Mouse (Mus musculus) T-helper 1 cell (primary cell): Measurements from ENCODE around the gene Zfp687.

Experiments used
- in situ Hi-C: fragments of 300-600 bp; cut with MboI, MseI; formaldehyde crosslinking; loops from one replicate; pipeline ENCODE4 v1.15.1; 2025; ENCODE audit warnings: high pct_unique_total_duplicates

The Zfp687 gene

GRCm38 (mm10) chr3:95016532-95017056, 1.3 kb upstream of the Zfp687 start:
- in situ Hi-C loops: no loop called here

GRCm38 (mm10) chr3:95015891-95016531, 763 bp upstream of the Zfp687 start:
- in situ Hi-C loops: no loop called here

GRCm38 (mm10) chr3:95014428-95015151, 658 bp downstream of the Zfp687 start:
- in situ Hi-C loops: no loop called here

GRCm38 (mm10) chr3:95013699-95014427, 1.4 kb downstream of the Zfp687 start:
- in situ Hi-C loops: no loop called here

GRCm38 (mm10) chr3:95012982-95013381, 2.3 kb downstream of the Zfp687 start:
- in situ Hi-C loops: no loop called here

- in situ Hi-C loops: no loop called here
These were observed 4.9 kb downstream of the Zfp687 start for GRCm38 (mm10) chr3:95010396-95010795.

- in situ Hi-C loops: no loop called here
These were observed 7.5 kb downstream of the Zfp687 start for GRCm38 (mm10) chr3:95007706-95008105.

GRCm38 (mm10) chr3:95005651-95006050, 9.6 kb downstream of the Zfp687 start:
- in situ Hi-C loops: no loop called here

- in situ Hi-C loops: no loop called here
These were observed 12.0 kb downstream of the Zfp687 start for GRCm38 (mm10) chr3:95003273-95003672.

GRCm38 (mm10) chr3:95002569-95002968, 12.7 kb downstream of the Zfp687 start:
- in situ Hi-C loops: no loop called here

- in situ Hi-C loops: loop anchor here (5.0 kb wide), 1 partner anchor 40 kb away; no protein-coding TSS in a partner anchor
These were observed 18.3 kb downstream of the Zfp687 start for GRCm38 (mm10) chr3:94996946-94997345.

- in situ Hi-C loops: no loop called here
These were observed 26.0 kb downstream of the Zfp687 start for GRCm38 (mm10) chr3:94989159-94989761.

- in situ Hi-C loops: no loop called here
These were observed 27.7 kb downstream of the Zfp687 start for GRCm38 (mm10) chr3:94987578-94987977.

- in situ Hi-C loops: no loop called here
These were observed 29.7 kb downstream of the Zfp687 start for GRCm38 (mm10) chr3:94985513-94985912.

GRCm38 (mm10) chr3:94984312-94984711, 30.9 kb downstream of the Zfp687 start:
- in situ Hi-C loops: no loop called here

GRCm38 (mm10) chr3:94974528-94975422, 40.5 kb downstream of the Zfp687 start, which contains the start of gene Pi4kb:
Pi4kb (plus strand) TSS chr3:94974731.
- in situ Hi-C loops: no loop called here

GRCm38 (mm10) chr3:94974026-94974527, 41.2 kb downstream of the Zfp687 start:
- in situ Hi-C loops: no loop called here

- in situ Hi-C loops: no loop called here
These were observed 41.6 kb downstream of the Zfp687 start for GRCm38 (mm10) chr3:94973620-94974019.

- in situ Hi-C loops: no loop called here
These were observed 42.7 kb downstream of the Zfp687 start for GRCm38 (mm10) chr3:94972552-94972951.

GRCm38 (mm10) chr3:94965878-94966277, 49.4 kb downstream of the Zfp687 start:
- in situ Hi-C loops: no loop called here

- in situ Hi-C loops: no loop called here
These were observed 50.3 kb downstream of the Zfp687 start for GRCm38 (mm10) chr3:94964989-94965388.
